Mouse (Mus musculus) c-Kit-positive CD71-negative TER-119-negative erythroid progenitor cells, embryonic 14.5 days (primary cell): Measurements from ENCODE around the gene Vdr.

Experiments
- DNase-seq: peaks from one replicate; pipeline ENCODE4 v3.0.0-alpha.2; 2013; ENCODE audit warnings: low read depth

Gene Vdr

GRCm38 (mm10) chr15:97920306-97920705 lies 9.9 kb upstream of the Vdr start:
- DNase-seq = no peak

GRCm38 (mm10) chr15:97919217-97919616 lies 8.8 kb upstream of the Vdr start:
- DNase-seq = no peak

- no peak for DNase-seq
Measured at GRCm38 (mm10) chr15:97917994-97918393, 7.6 kb upstream of the Vdr start.

- DNase-seq = no peak
Measured at GRCm38 (mm10) chr15:97914331-97914747, 3.9 kb upstream of the Vdr start.

GRCm38 (mm10) chr15:97907801-97908751 lies 2.4 kb downstream of the Vdr start:
- DNase-seq = peak; percentile 42

GRCm38 (mm10) chr15:97907202-97907601 lies 3.2 kb downstream of the Vdr start:
- DNase-seq = peak; percentile 32

GRCm38 (mm10) chr15:97905281-97905680 lies 5.1 kb downstream of the Vdr start:
- no peak for DNase-seq

- DNase-seq = no peak
Measured at GRCm38 (mm10) chr15:97904339-97904991, 6.0 kb downstream of the Vdr start.

GRCm38 (mm10) chr15:97903261-97904009 lies 7.0 kb downstream of the Vdr start:
- no peak for DNase-seq

- DNase-seq = no peak
Measured at GRCm38 (mm10) chr15:97900991-97901390, 9.4 kb downstream of the Vdr start.

- no peak for DNase-seq
Measured at GRCm38 (mm10) chr15:97900336-97900912, 10.0 kb downstream of the Vdr start.

- no peak for DNase-seq
Measured at GRCm38 (mm10) chr15:97899714-97900113, 10.7 kb downstream of the Vdr start.

- no peak for DNase-seq
Measured at GRCm38 (mm10) chr15:97898791-97899190, 11.6 kb downstream of the Vdr start.

GRCm38 (mm10) chr15:97896861-97897654 lies 13.4 kb downstream of the Vdr start:
- DNase-seq = no peak

GRCm38 (mm10) chr15:97896347-97896746 lies 14.1 kb downstream of the Vdr start:
- no peak for DNase-seq

- DNase-seq = no peak
Measured at GRCm38 (mm10) chr15:97895847-97896246, 14.6 kb downstream of the Vdr start.

GRCm38 (mm10) chr15:97892506-97892905 lies 17.9 kb downstream of the Vdr start:
- no peak for DNase-seq

GRCm38 (mm10) chr15:97890450-97890849 lies 20.0 kb downstream of the Vdr start:
- no peak for DNase-seq

- no peak for DNase-seq
Measured at GRCm38 (mm10) chr15:97890017-97890416, 20.4 kb downstream of the Vdr start.

GRCm38 (mm10) chr15:97887541-97888016 lies 22.9 kb downstream of the Vdr start:
- no peak for DNase-seq

- DNase-seq = no peak
Measured at GRCm38 (mm10) chr15:97881423-97881822, 29.0 kb downstream of the Vdr start.
